Mouse (Mus musculus) myocyte (in vitro differentiated cells): ENCODE measurements at regions not wholly inside any gene's neighbourhood (a gene's known extent, or its start where the extent isn't known, plus 50 kb on each side); places are given as distances from the start of the nearest gene placed in this dataset.

ENCODE experiments used
- CEBPB ChIP-seq: IDR thresholded peaks from 2 replicates; pipeline ENCODE4 v1.6.1; 2011; ENCODE audit warnings: mild to moderate bottlenecking, moderate library complexity; ENCODE audit not compliant: poor library complexity, insufficient read depth, severe bottlenecking
- E2F4 ChIP-seq: IDR thresholded peaks from one replicate; pipeline ENCODE4 v1.6.1; 2011; ENCODE audit warnings: mild to moderate bottlenecking, control low read depth, moderate library complexity; ENCODE audit not compliant: insufficient read depth
- MYOD1 ChIP-seq, 3 experiments: IDR thresholded peaks; one replicate each; pipeline ENCODE4 v1.6.1; 2011; ENCODE audit warnings: control low read depth in 2 of 3, low read depth in 2 of 3, mild to moderate bottlenecking in 2 of 3, moderate library complexity in 1 of 3; ENCODE audit not compliant: insufficient read length in 2 of 3, control insufficient read depth in 1 of 3
- MYOG ChIP-seq, 3 experiments: IDR thresholded peaks; one replicate each; pipeline ENCODE4 v1.6.1; 2011; ENCODE audit warnings: control low read depth in 2 of 3, low read depth in 2 of 3, mild to moderate bottlenecking in 2 of 3; ENCODE audit not compliant: insufficient read length in 2 of 3, control insufficient read depth in 1 of 3, insufficient read depth in 1 of 3
- POLR2A ChIP-seq: IDR thresholded peaks from one replicate; pipeline ENCODE4 v1.6.1; 2011; ENCODE audit warnings: low read depth, mild to moderate bottlenecking, control low read depth, moderate library complexity; ENCODE audit not compliant: insufficient read length
- POLR2AphosphoS2 ChIP-seq: IDR thresholded peaks from one replicate; pipeline ENCODE4 v1.6.1; 2011; ENCODE audit warnings: low read depth, control low read depth; ENCODE audit not compliant: insufficient read length
- REST ChIP-seq: IDR thresholded peaks from one replicate; pipeline ENCODE4 v1.6.1; 2011; ENCODE audit warnings: mild to moderate bottlenecking, control low read depth, moderate library complexity; ENCODE audit not compliant: insufficient read depth, insufficient read length
- SRF ChIP-seq: IDR thresholded peaks from one replicate; pipeline ENCODE4 v1.6.1; 2011; ENCODE audit warnings: low read depth; ENCODE audit not compliant: control insufficient read depth, insufficient read length
- TCF12 ChIP-seq: IDR thresholded peaks from one replicate; pipeline ENCODE4 v1.6.1; 2011; ENCODE audit warnings: mild to moderate bottlenecking, control low read depth; ENCODE audit not compliant: poor library complexity, insufficient read depth, severe bottlenecking
- USF1 ChIP-seq: IDR thresholded peaks from one replicate; pipeline ENCODE4 v1.6.1; 2011; ENCODE audit warnings: low read depth, mild to moderate bottlenecking, control low read depth, moderate library complexity

DNA sequence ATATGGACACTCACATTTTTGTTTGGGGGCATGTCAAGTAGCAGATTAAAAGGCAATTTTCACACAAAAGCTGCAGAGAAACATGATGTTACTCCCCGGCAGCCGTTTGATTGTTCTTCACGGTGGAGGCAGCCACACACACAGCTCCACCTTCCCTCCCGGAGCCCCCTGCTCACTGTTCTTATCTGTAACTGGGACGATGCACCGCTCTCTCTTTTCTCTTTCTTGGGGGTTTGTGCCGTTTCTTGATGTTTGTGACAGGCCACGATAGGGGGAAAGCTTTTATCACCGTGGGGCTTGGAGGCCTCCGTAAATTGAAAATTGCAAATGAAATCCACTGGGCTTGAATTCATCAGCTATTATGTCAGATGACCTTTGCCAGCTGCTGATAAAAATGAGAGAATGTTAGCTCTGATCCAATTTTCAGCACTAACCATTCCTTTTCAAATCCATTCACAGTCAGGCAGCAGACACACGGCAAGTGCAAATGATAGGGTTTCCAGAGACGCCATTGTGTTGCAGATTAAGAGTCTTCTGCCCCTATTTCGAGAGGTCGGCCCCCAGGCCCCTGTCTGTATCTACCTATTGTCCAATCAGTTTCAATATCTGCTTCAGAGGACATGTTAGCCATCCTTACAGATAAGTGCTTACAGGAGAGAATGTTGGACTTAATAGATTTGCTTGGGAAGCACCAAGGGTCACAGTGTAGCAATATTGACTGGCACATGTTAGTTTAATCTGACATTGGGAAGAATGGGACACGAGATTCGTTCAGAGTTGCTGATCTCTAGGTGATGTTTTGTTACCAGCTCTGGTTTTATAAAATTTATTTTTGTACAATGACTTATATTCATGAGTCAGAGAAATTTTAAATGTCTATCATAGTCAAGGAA is 168.1 kb upstream of the Sox2 start:
- TF ChIP-seq USF1 (no peak), POLR2A (no peak), TCF12 (no peak), MYOD1 (IDR thresholded peaks at IDR 0.05; ENCODE audit: control insufficient read depth in 1 of 3, insufficient read length in 2 of 3, low read depth in 2 of 3) (no peak), E2F4 (no peak), POLR2AphosphoS2 (no peak), MYOG (IDR thresholded peaks at IDR 0.05; ENCODE audit: control insufficient read depth in 1 of 3, insufficient read depth in 1 of 3, insufficient read length in 2 of 3, low read depth in 2 of 3) (no peak), REST (no peak), CEBPB (no peak), SRF (no peak)
